Mouse (Mus musculus): ENCODE results near the gene Trim62.

The Trim62 gene

GRCm38 (mm10) chr4:128884711-128885095 is 1.3 kb downstream of the Trim62 start:
- no peak for DNase-seq (ENCODE audit: extremely low read depth, low read depth, low spot score)

GRCm38 (mm10) chr4:128885540-128885939 is 2.2 kb downstream of the Trim62 start:
- DNase-seq (ENCODE audit: extremely low read depth, low read depth, low spot score) = no peak

- no peak for DNase-seq (ENCODE audit: extremely low read depth, low read depth, low spot score)
These were observed 3.2 kb downstream of the Trim62 start for GRCm38 (mm10) chr4:128886571-128886970.

- no peak for DNase-seq (ENCODE audit: extremely low read depth, low read depth, low spot score)
These were observed 3.6 kb downstream of the Trim62 start for GRCm38 (mm10) chr4:128887026-128887425.

DNA sequence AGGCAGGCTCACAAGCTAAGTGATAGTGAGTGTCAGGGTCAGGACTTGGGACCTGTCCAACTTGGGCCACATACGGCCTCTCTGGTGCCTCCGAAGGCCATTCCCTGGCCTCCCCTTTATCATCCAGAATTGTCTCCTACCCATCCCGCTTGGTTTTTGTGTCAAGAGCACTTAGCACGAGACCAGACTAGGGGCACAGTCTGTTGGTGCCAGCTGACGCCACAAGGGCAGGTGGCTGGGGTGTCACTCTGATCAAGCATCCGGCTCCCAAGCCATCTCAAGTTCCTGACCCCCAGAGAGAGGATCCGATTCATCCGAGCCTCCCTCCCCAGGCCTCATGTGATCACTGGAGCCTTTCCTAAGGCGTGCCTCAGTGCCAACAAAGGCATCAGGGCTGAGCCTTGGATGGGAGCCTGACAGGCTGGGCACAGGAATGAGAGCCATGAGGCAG is 4.3 kb downstream of the Trim62 start:
- DNase-seq (ENCODE audit: extremely low read depth, low read depth, low spot score) = no peak

DNA sequence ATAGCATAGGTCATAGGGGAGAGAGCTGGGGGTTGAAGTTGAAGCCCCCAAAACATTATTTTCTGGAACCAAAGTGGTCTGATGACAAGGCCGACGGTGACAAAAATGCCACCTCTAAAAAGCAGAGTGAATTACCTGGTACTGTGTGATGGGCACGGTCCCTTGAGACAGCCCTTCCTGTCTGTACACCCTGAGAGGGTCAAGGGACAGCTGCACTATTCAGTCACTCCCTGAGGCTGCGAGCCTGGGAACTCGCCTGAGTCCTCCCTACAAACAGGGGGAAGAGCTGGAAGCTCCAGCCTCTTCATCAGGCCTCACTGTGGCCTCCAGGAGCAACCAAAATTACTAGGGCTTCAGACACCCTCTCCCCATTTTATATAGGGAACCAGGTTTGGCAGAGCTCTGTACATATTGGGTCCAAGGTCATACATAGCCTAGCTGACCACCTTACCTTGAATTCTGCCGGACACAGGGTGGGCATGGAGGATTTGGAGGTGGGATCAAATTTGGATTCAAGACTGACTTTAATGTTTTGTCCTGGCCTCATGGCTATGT is 5.1 kb downstream of the Trim62 start:
- DNase-seq (ENCODE audit: extremely low read depth, low read depth, low spot score) = no peak

- DNase-seq (ENCODE audit: extremely low read depth, low read depth, low spot score) = no peak
These were observed 6.6 kb downstream of the Trim62 start for GRCm38 (mm10) chr4:128889752-128890630.

- DNase-seq (ENCODE audit: extremely low read depth, low read depth, low spot score) = no peak
These were observed 7.8 kb downstream of the Trim62 start for GRCm38 (mm10) chr4:128891157-128891556.

- no peak for DNase-seq (ENCODE audit: extremely low read depth, low read depth, low spot score)
These were observed 8.4 kb downstream of the Trim62 start for GRCm38 (mm10) chr4:128891746-128892145.

DNA sequence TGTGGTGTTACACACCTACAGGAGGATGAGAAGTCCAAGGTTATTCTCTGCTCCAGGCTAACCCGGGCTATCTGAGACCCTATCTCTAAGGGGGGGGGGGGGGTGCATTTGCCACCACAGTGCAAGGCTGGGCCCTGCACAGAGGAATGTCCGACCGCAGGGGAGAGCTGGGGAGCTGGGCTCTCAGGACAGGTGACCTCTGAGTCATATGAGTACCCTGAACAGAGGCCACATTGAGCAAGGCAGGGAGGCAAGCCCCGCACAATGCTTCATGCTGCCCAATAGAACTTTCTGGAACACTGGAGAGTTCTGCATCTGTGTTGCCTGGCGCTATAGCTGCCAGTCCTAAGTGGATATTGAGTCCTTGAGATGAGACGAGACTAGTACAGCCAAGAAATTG is 8.8 kb downstream of the Trim62 start:
- no peak for DNase-seq (ENCODE audit: extremely low read depth, low read depth, low spot score)

DNA sequence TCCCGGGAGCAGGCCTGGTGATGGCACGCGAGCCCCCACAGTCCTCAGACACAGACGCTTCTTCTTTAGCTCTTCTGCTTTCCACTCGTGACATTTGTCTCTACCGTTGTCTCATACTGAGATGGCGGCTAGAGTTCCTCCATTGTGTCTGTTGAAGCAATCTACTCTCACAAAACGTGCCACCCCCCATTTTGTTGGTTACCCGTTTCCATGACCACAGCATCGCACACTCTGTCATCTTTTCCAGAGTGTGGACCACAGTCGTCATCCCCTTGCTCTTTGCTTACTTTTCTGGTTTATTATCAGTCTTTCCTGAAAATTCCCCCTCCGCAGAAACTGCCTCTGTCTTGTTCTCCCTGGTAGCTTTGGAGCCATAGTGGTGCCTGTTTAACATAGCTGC is 10.7 kb downstream of the Trim62 start:
- DNase-seq (ENCODE audit: extremely low read depth, low read depth, low spot score) = no peak

DNA sequence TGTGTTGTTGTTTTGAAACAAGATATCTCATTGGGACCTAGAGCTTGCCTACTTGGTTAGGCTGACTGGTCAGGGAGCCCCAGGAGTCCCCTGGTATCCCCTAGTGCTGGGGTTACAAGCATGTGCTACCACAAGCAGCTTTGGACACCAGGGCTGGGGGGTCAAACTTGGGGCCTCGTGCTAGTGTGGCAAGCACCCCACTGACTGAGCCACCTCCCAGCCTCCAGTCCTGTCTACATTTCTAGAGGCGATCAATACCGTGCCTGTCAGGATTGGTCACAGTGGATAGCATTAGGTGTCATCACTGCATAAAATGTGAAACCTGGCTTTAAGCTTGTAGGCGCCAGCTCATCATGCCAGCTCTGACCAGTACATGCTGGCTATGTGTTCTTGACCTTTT is 12.5 kb downstream of the Trim62 start:
- no peak for DNase-seq (ENCODE audit: extremely low read depth, low read depth, low spot score)

- no peak for DNase-seq (ENCODE audit: extremely low read depth, low read depth, low spot score)
These were observed 13.3 kb downstream of the Trim62 start for GRCm38 (mm10) chr4:128896667-128897066.

DNA sequence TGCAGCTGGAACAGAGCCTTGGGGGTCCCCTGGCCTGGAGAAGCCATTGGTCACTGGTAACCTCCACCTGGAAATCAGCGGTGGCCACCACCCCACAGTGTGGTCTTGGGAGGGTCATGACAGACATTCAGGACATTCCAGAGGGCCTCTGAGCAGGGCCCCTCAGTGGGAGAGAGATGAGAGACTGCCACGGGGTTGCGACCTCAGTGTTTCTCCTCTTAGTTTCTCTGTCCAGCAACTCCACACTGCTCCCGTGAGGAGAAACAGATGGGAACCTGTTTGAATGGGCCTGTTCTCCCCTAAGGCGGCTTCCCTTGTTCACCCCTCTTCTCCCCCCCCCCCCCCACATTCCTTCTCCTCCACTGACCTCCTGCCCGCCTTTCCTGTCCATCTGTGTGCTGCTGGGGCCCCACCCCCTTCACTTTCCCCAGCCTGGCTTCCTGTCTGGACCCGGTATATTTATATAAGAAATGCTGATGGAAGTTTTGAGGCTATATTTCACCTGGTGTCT is 14.6 kb downstream of the Trim62 start:
- no peak for DNase-seq (ENCODE audit: extremely low read depth, low read depth, low spot score)

- no peak for DNase-seq (ENCODE audit: extremely low read depth, low read depth, low spot score)
These were observed 16.0 kb downstream of the Trim62 start for GRCm38 (mm10) chr4:128899332-128899731.

DNA sequence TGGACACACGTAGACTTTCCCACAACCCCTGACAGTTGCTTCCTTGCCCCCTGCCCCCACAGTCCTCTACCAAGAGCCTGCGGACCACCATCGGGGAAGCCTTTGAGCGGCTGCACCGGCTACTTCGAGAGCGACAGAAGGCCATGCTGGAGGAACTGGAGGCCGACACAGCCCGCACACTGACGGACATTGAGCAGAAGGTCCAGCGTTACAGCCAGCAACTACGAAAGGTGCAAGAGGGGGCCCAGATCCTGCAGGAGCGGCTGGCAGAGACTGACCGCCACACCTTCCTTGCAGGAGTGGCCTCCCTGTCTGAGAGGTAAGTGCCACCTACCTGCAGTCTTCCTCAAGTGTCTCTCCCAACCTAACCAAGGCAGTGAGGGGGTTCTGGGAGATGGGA is 17.1 kb downstream of the Trim62 start:
- DNase-seq (ENCODE audit: extremely low read depth, low read depth, low spot score) = no peak

DNA sequence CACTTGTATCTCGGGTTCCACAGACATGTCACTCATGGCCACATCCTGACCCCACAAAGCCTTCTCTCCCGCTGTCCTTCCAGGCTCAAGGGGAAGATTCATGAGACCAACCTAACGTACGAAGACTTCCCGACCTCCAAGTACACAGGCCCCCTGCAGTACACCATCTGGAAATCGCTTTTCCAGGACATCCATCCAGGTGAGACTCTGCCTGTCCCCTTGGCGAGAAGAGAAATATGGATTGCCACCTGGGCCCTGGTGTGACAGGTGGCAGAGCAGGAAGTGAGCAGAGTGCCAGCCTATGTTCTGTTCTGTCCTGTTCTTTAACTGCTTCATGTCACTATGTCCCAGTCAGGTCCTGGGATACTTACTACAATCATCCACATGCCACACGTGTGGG is 19.0 kb downstream of the Trim62 start:
- DNase-seq (ENCODE audit: extremely low read depth, low read depth, low spot score) = no peak

- DNase-seq (ENCODE audit: extremely low read depth, low read depth, low spot score) = no peak
These were observed 20.8 kb downstream of the Trim62 start for GRCm38 (mm10) chr4:128904035-128904800.

GRCm38 (mm10) chr4:128905251-128905650 is 21.9 kb downstream of the Trim62 start:
- no peak for DNase-seq (ENCODE audit: extremely low read depth, low read depth, low spot score)

DNA sequence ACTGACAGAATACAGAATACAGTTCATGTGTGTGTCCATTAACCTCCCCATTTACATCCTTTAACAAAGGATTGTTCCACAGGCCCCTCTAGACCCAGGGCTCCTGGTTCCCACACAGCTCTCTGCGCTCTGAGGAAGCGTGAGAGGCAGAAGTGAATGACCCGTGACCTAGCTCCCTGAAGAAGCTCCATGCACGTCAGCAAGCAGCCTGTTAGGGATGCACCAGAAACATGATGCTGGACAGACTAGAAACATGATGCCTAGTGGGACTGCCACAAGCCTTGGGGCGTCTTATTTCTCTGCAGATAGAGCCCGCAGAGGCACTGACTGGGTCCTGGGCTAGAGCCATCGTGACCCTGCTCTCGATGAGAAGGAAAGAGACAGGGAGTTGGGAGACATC is 23.4 kb downstream of the Trim62 start:
- DNase-seq (ENCODE audit: extremely low read depth, low read depth, low spot score) = no peak

DNA sequence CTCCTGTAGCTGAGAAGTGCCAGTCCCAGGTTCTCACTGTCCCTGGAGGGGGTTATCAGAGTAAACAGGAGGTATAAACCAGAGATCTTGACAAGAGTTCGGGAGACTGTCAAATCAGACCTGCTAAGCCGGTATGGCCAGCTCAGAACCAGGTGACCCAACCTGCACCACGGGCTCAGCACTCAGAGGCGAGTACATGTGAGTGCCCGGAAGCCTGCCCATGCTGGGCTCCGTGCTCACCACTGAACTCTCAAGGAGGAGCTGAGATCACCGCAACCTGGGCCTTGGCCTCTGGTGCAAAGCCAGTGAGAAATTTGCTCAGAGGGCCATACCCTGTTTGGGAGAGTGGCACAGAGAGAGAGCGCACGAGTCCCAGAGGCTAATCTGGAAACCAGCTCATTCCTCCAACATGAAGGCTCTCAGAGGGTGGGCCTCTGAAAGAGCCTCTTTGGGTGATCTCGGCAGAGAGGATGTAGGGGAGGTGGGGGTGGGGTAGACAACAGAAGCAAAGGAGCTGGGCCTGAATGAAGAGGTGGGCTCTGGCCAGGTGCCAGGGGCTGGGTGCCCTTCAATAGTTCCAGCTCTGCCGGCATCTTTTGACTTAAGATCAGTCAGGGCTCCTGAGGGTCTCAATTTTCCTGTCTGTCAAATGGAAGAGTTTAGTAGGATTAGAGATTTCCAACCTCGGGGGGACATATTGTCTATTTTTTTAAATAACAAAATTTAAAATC is 24.0 kb downstream of the Trim62 start:
- DNase-seq (ENCODE audit: extremely low read depth, low read depth, low spot score) = peak; percentile 31
